Mouse (Mus musculus) retina, embryonic 14.5 days (tissue): ENCODE results near the gene Qars.

Experiments used
- DNase-seq: peaks from one replicate; pipeline ENCODE4 v3.0.0-alpha.2; 2015; ENCODE audit warnings: low spot score

Qars gene

DNA sequence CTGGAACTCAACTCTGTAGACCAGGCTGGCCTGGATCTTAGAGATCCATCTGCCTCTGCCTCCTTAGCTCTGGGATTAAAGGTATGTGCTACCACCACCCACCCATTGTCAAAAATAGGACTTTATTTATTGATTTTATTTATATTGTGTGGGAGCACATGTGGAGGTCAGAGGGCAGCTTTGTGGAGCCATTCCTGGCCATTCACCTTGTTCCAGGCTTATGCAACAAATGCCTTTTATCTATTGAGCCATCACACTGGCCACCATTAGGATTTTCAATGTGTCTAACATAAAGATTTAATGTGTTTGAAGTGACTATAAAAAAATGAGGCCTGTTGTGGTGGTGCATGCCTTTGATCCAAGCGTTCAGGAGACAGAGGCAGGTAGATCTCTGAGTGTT lies 24.0 kb downstream of the Qars start:
- DNase-seq: no peak

- DNase-seq: no peak
These were observed 33.3 kb downstream of the Qars start for GRCm38 (mm10) chr9:108540846-108541245.

GRCm38 (mm10) chr9:108545986-108546385 lies 38.5 kb downstream of the Qars start:
- no peak for DNase-seq

GRCm38 (mm10) chr9:108546875-108547274 lies 39.4 kb downstream of the Qars start:
- DNase-seq: no peak

- DNase-seq: no peak
These were observed 51.7 kb downstream of the Qars start for GRCm38 (mm10) chr9:108559169-108559568.

GRCm38 (mm10) chr9:108560227-108560841 lies 52.8 kb downstream of the Qars start, which contains the start of gene Impdh2:
Impdh2 (plus strand) TSS chr9:108560286.
- peak; percentile 97 for DNase-seq

GRCm38 (mm10) chr9:108563671-108564070 lies 56.2 kb downstream of the Qars start:
- DNase-seq: no peak

DNA sequence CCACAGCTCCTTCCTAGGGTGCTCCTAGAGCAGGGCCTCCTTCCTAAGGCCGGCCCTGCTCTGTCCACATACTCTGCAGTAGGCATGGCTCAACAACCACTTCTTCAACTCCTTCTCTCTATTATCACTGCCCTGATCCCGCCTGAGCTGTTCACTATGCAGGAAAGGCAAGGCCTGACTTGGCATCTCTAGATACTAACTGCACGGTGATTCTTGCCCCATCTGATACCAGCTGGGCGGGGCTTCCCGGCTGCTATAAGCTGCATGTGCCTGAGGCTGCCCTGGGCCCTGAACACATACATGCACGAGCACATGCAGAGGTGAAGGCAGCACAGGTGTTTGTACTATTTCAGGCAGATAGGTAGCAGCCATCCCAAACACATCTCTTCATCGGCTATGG lies 56.6 kb downstream of the Qars start:
- no peak for DNase-seq
